Mouse (Mus musculus): ENCODE data around the gene Trim58.

DNA sequence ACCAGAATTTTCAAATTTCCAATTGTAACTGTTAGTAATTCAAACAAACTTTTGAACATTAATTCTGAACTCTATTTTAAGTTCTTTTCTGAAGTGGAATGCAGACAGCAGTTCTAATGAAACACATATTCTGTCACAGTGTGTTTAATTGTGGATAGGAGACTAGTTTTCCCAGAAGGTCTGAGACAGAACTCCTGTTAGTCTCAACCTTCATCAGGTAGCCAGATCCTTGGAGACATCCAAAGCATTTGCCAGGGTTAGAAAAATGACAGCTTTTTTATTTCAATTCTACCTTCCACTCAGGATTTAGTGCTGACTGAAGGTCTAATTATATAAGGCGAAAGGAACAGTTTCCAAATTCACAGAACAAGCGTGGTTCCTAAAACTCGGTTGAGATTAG lies 58.6 kb downstream of the Trim58 start, which contains the start of gene Olfr319:
- TF ChIP-seq POLR2A (IDR thresholded peaks at IDR 0.05; ENCODE audit: insufficient read depth, low read depth, low read length): no peak
- no peak for TF ChIP-seq CTCF (IDR thresholded peaks at IDR 0.05; ENCODE audit: insufficient read depth, low read depth, low read length)

Measured in olfactory bulb, adult 2 months (tissue).